Mouse (Mus musculus): Measurements from ENCODE around the gene Palm2.

Palm2 gene

GRCm38 (mm10) chr4:57750651-57751050, 316.6 kb downstream of the Palm2 start:
- DNase-seq (ENCODE audit: extremely low read depth, low read depth): no peak

GRCm38 (mm10) chr4:57751054-57751453, 317.0 kb downstream of the Palm2 start:
- no peak for DNase-seq (ENCODE audit: extremely low read depth, low read depth)

- DNase-seq (ENCODE audit: extremely low read depth, low read depth): no peak
Observed at GRCm38 (mm10) chr4:57751566-57751965, 317.5 kb downstream of the Palm2 start.

GRCm38 (mm10) chr4:57755085-57755484, 321.0 kb downstream of the Palm2 start:
- DNase-seq (ENCODE audit: extremely low read depth, low read depth): no peak

GRCm38 (mm10) chr4:57757997-57758396, 323.9 kb downstream of the Palm2 start:
- no peak for DNase-seq (ENCODE audit: extremely low read depth, low read depth)

Data from MEL-GATA-1-ER (cell line).